Mouse (Mus musculus) ES-Bruce4 (cell line): ENCODE measurements around the gene Numb. TPM values are rescaled to one million over a fixed set of nuclear protein-coding genes. Genes with fewer than 3 reads are reported as not detected.

ENCODE experiments used
- H3K27ac ChIP-seq: 2 replicates; pipeline ENCODE4 v1.5.1; 2012; ENCODE audit warnings: low read length, inconsistent platforms; ENCODE audit not compliant: insufficient read depth
- H3K27me3 ChIP-seq: 2 replicates; pipeline ENCODE4 v1.6.1; 2012; ENCODE audit warnings: mild to moderate bottlenecking, low read length, inconsistent platforms; ENCODE audit not compliant: control insufficient read depth, poor library complexity, insufficient read depth, severe bottlenecking
- H3K36me3 ChIP-seq: 2 replicates; pipeline ENCODE4 v1.6.1; 2012; ENCODE audit warnings: inconsistent platforms, mild to moderate bottlenecking, low read length, moderate library complexity; ENCODE audit not compliant: control insufficient read depth, poor library complexity, insufficient read depth, severe bottlenecking
- H3K4me1 ChIP-seq: one replicate; pipeline ENCODE4 v1.8.1; 2011; ENCODE audit warnings: low read length; ENCODE audit not compliant: control insufficient read depth, insufficient read depth
- H3K4me3 ChIP-seq: 2 replicates; pipeline ENCODE4 v1.5.1; 2011; ENCODE audit warnings: low read depth, mild to moderate bottlenecking, low read length
- H3K9ac ChIP-seq: 2 replicates; pipeline ENCODE4 v1.6.1; 2012; ENCODE audit warnings: low read depth, mild to moderate bottlenecking, inconsistent platforms; ENCODE audit not compliant: poor library complexity, severe bottlenecking
- H3K9me3 ChIP-seq: replicated peaks from 2 replicates; pipeline ENCODE4 v1.6.1; 2012; ENCODE audit warnings: mild to moderate bottlenecking, low read length, inconsistent platforms; ENCODE audit not compliant: control insufficient read depth, poor library complexity, insufficient read depth, severe bottlenecking
- CTCF ChIP-seq: IDR thresholded peaks from one replicate; pipeline ENCODE4 v1.8.1; 2011; ENCODE audit warnings: low read depth, low read length
- EP300 ChIP-seq: IDR thresholded peaks from 2 replicates; pipeline ENCODE4 v1.6.1; 2011; ENCODE audit warnings: low read depth, low read length; ENCODE audit not compliant: insufficient read depth
- POLR2A ChIP-seq: IDR thresholded peaks from one replicate; pipeline ENCODE4 v1.8.1; 2011; ENCODE audit warnings: low read length; ENCODE audit not compliant: insufficient read depth
- polyA plus RNA-seq: library from polyadenylated mRNA; stranded (reverse); fragments of >200 nt; gene quantifications from 2 replicates; pipeline ENCODE4 v1.2.4, GENCODE M21; 2011; ENCODE audit warnings: low read depth; ENCODE audit not compliant: missing spikeins, insufficient read depth, insufficient read length

Numb gene
- polyA plus RNA-seq, 1 experiment, result 43.5 TPM

- H3K9me3 ChIP-seq, result no peaks in the 10 kb centered on the region
- no peak overlapping the region for H3K4me3 ChIP-seq
- no peak overlapping the region for H3K27ac ChIP-seq
- TF ChIP-seq EP300 (no peak), CTCF (no peak), POLR2A (no peak)
- no peak overlapping the region for H3K9ac ChIP-seq
- H3K27me3 ChIP-seq, result no peaks in the 10 kb centered on the region
- H3K36me3 ChIP-seq, result no peaks in the 10 kb centered on the region
- no peaks in the 10 kb centered on the region for H3K4me1 ChIP-seq
Observed at GRCm38 (mm10) chr12:83760201-83760600, 161.5 kb downstream of the Numb start.

GRCm38 (mm10) chr12:83758735-83759134, 163.0 kb downstream of the Numb start:
- Histone ChIP-seq H3K4me3 (no peak overlapping the region), H3K9me3 (no peaks in the 10 kb centered on the region), H3K27ac (no peak overlapping the region), H3K4me1 (no peaks in the 10 kb centered on the region), H3K36me3 (no peaks in the 10 kb centered on the region), H3K9ac (no peak overlapping the region), H3K27me3 (no peaks in the 10 kb centered on the region)
- TF ChIP-seq POLR2A (no peak), CTCF (no peak), EP300 (no peak)

DNA sequence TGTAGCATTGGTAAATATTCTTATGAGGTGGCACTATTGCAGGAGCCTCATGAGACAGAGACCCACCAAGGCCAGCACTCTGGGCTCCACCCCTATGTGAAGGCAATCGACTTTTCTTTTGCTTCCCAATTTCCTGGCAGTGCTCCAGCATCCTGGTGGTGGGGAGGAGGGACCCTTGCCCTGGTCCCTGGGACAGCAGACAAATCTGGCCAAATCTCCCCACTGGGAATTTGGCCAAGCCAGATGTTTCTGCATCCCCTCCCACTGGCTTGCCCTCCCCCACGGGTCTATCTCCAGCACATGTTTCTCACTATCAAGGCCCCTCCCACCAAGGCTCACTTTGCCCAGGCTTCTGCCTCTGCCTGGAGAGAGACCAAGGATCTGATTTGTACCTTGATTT, 169.2 kb downstream of the Numb start:
- H3K9ac ChIP-seq, result no peak overlapping the region
- no peak for TF ChIP-seq EP300
- no peak for TF ChIP-seq CTCF
- no peak for TF ChIP-seq POLR2A
- no peaks in the 10 kb centered on the region for H3K36me3 ChIP-seq
- no peak overlapping the region for H3K27ac ChIP-seq
- H3K4me1 ChIP-seq, result no peaks in the 10 kb centered on the region
- no peak overlapping the region for H3K4me3 ChIP-seq
- no peaks in the 10 kb centered on the region for H3K27me3 ChIP-seq
- no peaks in the 10 kb centered on the region for H3K9me3 ChIP-seq

DNA sequence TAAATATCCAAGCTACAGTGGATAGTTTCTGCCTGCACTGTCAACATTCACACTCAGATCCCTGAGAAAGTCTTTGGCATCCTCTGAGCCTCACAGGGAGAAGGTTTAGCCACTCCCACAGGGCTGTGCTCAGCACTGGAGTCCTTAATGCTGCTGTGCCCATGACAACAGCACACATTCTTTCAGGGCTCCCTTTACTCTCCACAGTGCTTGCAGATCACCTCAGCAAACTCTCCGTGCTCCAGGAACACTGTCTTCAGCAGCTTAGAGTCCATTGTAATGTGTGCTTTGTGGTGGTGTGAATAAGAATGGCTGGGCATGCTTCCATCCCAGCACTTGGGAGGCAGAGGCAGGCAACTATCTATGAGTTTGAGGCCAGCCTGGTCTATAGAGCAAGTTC, 172.5 kb downstream of the Numb start:
- no peak overlapping the region for H3K9ac ChIP-seq
- no peak overlapping the region for H3K27ac ChIP-seq
- no peak for TF ChIP-seq EP300
- no peak for TF ChIP-seq POLR2A
- no peaks in the 10 kb centered on the region for H3K36me3 ChIP-seq
- H3K4me1 ChIP-seq, result no peaks in the 10 kb centered on the region
- H3K27me3 ChIP-seq, result no peaks in the 10 kb centered on the region
- H3K4me3 ChIP-seq, result no peak overlapping the region
- H3K9me3 ChIP-seq, result no peaks in the 10 kb centered on the region

Other genes with a start within 250 kb of the Numb start
- 49.5 and 55.4 TPM in 2 replicates for gene Psen1, start 233.8 kb downstream of the Numb start, polyA plus RNA-seq
- 0.67 and 0.85 TPM in 2 replicates for gene Papln, start 158.3 kb downstream of the Numb start, polyA plus RNA-seq
- gene Riox1, start 28.7 kb upstream of the Numb start, polyA plus RNA-seq, result 13.0 and 13.7 TPM in 2 replicates
- gene Heatr4, start 62.9 kb upstream of the Numb start, polyA plus RNA-seq, result not detected in 2 replicates
- 6.5 and 6.7 TPM in 2 replicates for gene Acot2, start 65.9 kb upstream of the Numb start, polyA plus RNA-seq
- 36.4 and 48.7 TPM in 2 replicates for gene Acot1, start 87.6 kb upstream of the Numb start, polyA plus RNA-seq
- 0.21 and 0.39 TPM in 2 replicates for gene Acot4, start 116.4 kb upstream of the Numb start, polyA plus RNA-seq
- not detected in 2 replicates for gene Gm49366, start 117.0 kb upstream of the Numb start, polyA plus RNA-seq
- not detected in 2 replicates for gene Acot3, start 130.2 kb upstream of the Numb start, polyA plus RNA-seq
- gene Acot5, start 147.4 kb upstream of the Numb start, polyA plus RNA-seq, result not detected in 2 replicates
- gene Acot6, start 178.7 kb upstream of the Numb start, polyA plus RNA-seq, result 0.78 and 1.1 TPM in 2 replicates
- 13.3 and 15.1 TPM in 2 replicates for gene Dnal1, start 192.4 kb upstream of the Numb start, polyA plus RNA-seq
- gene Pnma1, start 226.6 kb upstream of the Numb start, polyA plus RNA-seq, result 0.38 TPM in 1 of 2 replicates, not detected in the other